Comparison of ENCODE assay signal across 16 mouse cellular contexts in genomic region chr1:76075685-76076455, GRCm38 (mm10).
A peak's percentile ranks its signal among the peaks of the same experiment; 100 is the strongest.
DNase-seq lines count a peak whose midpoint lies in the region; ATAC-seq lines count a peak whose summit lies in the region.
"Had no signal": no experiment of that assay in that cellular context is flagged by ENCODE, and none has a peak within 500 bp of the region (broad histone marks: within the 10 kb centered on the region; RNA-seq: fewer than 3 reads in every experiment).

No protein-coding gene starts in this region.

- intact Hi-C loops in left cerebral cortex, postnatal 25 days (cut with DNase I) = loop anchor here (10.0 kb wide), 1 partner anchor 1029 kb away; no protein-coding TSS in a partner anchor

- H3K27ac ChIP-seq in midbrain, embryonic 11.5 days (ENCODE audit: low read depth, low read length) = no peak overlapping the region
- H3K27ac ChIP-seq in midbrain, embryonic 16.5 days (ENCODE audit: low read length) = no peak overlapping the region
- peak overlapping the region; percentile 50; the same call in 1 of the 2 replicates for H3K27ac ChIP-seq in forebrain, embryonic 11.5 days (ENCODE audit: low read depth, low read length)
- H3K27ac ChIP-seq in hindbrain, embryonic 14.5 days = peak overlapping the region; percentile 80
- peak overlapping the region; percentile 72 for H3K27ac ChIP-seq in neural tube, embryonic 15.5 days (replicated peaks)
- H3K27ac ChIP-seq: left cerebral cortex, adult 2 months had no signal

- no peak overlapping the region for H3K9ac ChIP-seq in midbrain, embryonic 11.5 days (ENCODE audit: low read length)
- H3K9ac ChIP-seq in midbrain, embryonic 16.5 days (ENCODE audit: low read depth, low read length) = no peak overlapping the region
- H3K9ac ChIP-seq in forebrain, embryonic 11.5 days (ENCODE audit: low read length) = no peak overlapping the region
- H3K9ac ChIP-seq in hindbrain, embryonic 14.5 days = peak overlapping the region; percentile 20; the same call in 1 of the 2 replicates
- H3K9ac ChIP-seq in neural tube, embryonic 15.5 days (replicated peaks) = no peak overlapping the region

- peaks cover 4% of the 10 kb centered on the region; the same call in 1 of the 2 replicates for H3K4me1 ChIP-seq in midbrain, embryonic 11.5 days (ENCODE audit: control insufficient read depth, insufficient read depth, low read length)
- H3K4me1 ChIP-seq in midbrain, embryonic 16.5 days (ENCODE audit: control insufficient read depth, insufficient read depth, low read length) = peaks cover 11% of the 10 kb centered on the region
- no peaks in the 10 kb centered on the region; the same call in 1 of the 2 replicates for H3K4me1 ChIP-seq in forebrain, embryonic 11.5 days (replicated peaks; ENCODE audit: control insufficient read depth, insufficient read depth, low read length)
- H3K4me1 ChIP-seq in hindbrain, embryonic 14.5 days (replicated peaks; ENCODE audit: control insufficient read depth, insufficient read depth, low read length) = peaks cover 17% of the 10 kb centered on the region
- H3K4me1 ChIP-seq in neural tube, embryonic 15.5 days = peaks cover 20% of the 10 kb centered on the region

- WGBS in midbrain, embryonic 11.5 days = 47% methylated on average over 10 of the region's 10 CpGs
- 33% methylated on average over 10 of the region's 10 CpGs for WGBS in midbrain, embryonic 16.5 days
- WGBS in forebrain, embryonic 11.5 days = 19% methylated on average over 10 of the region's 10 CpGs
- WGBS in hindbrain, embryonic 14.5 days = 25% methylated on average over 10 of the region's 10 CpGs
- WGBS in neural tube, embryonic 15.5 days = 11% methylated on average over 10 of the region's 10 CpGs

- no peaks in the 10 kb centered on the region for H3K36me3 ChIP-seq in midbrain, embryonic 11.5 days (ENCODE audit: control insufficient read depth, insufficient read depth, low read length)
- no peaks in the 10 kb centered on the region for H3K36me3 ChIP-seq in midbrain, embryonic 16.5 days (ENCODE audit: control insufficient read depth, insufficient read depth, low read length)
- no peaks in the 10 kb centered on the region for H3K36me3 ChIP-seq in forebrain, embryonic 11.5 days (ENCODE audit: control insufficient read depth, insufficient read depth, low read length)
- H3K36me3 ChIP-seq in hindbrain, embryonic 14.5 days (replicated peaks; ENCODE audit: control insufficient read depth, insufficient read depth) = no peaks in the 10 kb centered on the region
- H3K36me3 ChIP-seq in neural tube, embryonic 15.5 days = no peaks in the 10 kb centered on the region

- ATAC-seq in midbrain, embryonic 11.5 days (ENCODE audit: low FRiP score) = no peak
- ATAC-seq in midbrain, embryonic 16.5 days = no peak
- ATAC-seq in forebrain, embryonic 11.5 days (replicated peaks; ENCODE audit: low FRiP score) = 0 out of 2 replicates have a peak, but pooled peaks have one; percentile 24
- ATAC-seq in hindbrain, embryonic 14.5 days (ENCODE audit: low FRiP score) = no peak
- peak; percentile 38; the same call in 1 of the 2 replicates for ATAC-seq in neural tube, embryonic 15.5 days (ENCODE audit: low FRiP score)
- ATAC-seq in monocyte, adult 5-6 weeks (replicated peaks; ENCODE audit: insufficient number of reproducible peaks, low FRiP score, low TSS enrichment, poor library complexity, severe bottlenecking) = no peak
- ATAC-seq: lung, postnatal 0 days had no signal

- peak; percentile 84 for DNase-seq in midbrain, embryonic 11.5 days (ENCODE audit: low spot score, missing footprints)
- peak; percentile 51 for DNase-seq in forebrain, embryonic 11.5 days (ENCODE audit: low spot score)
- no peak for DNase-seq in hindbrain, embryonic 14.5 days (ENCODE audit: low spot score)
- no peak for DNase-seq in left cerebral cortex, postnatal 25 days (ENCODE audit: low spot score in 2 of 2)
- no peak for DNase-seq in lung, adult 18-20 months
- DNase-seq: adrenal gland, postnatal 25 days; gastrocnemius, postnatal 10 days; kidney, adult 2 months; right cerebral cortex, postnatal 4 days; thymus, postnatal 25 days had no signal

- H3K4me2 ChIP-seq in midbrain, embryonic 11.5 days = no peak overlapping the region
- H3K4me2 ChIP-seq in midbrain, embryonic 16.5 days (ENCODE audit: low read length) = no peak overlapping the region
- peak overlapping the region; percentile 15; the same call in 1 of the 2 replicates for H3K4me2 ChIP-seq in forebrain, embryonic 11.5 days (ENCODE audit: low read depth, low read length, severe bottlenecking)
- peak overlapping the region; percentile 32 for H3K4me2 ChIP-seq in hindbrain, embryonic 14.5 days (replicated peaks)
- H3K4me2 ChIP-seq in neural tube, embryonic 15.5 days = peak overlapping the region; percentile 42
- H3K4me2 ChIP-seq: heart, embryonic 11.5 days had no signal

- H3K4me3 ChIP-seq in midbrain, embryonic 11.5 days (ENCODE audit: low read depth, low read length) = no peak overlapping the region
- no peak overlapping the region for H3K4me3 ChIP-seq in midbrain, embryonic 16.5 days (ENCODE audit: low read depth, low read length)
- H3K4me3 ChIP-seq in forebrain, embryonic 11.5 days (ENCODE audit: low read depth, low read length) = no peak overlapping the region
- H3K4me3 ChIP-seq in hindbrain, embryonic 14.5 days (replicated peaks; ENCODE audit: low read length) = no peak overlapping the region
- H3K4me3 ChIP-seq in neural tube, embryonic 15.5 days (replicated peaks) = no peak overlapping the region
- H3K4me3 ChIP-seq: left cerebral cortex, adult 2 months had no signal

- no peaks in the 10 kb centered on the region for H3K27me3 ChIP-seq in midbrain, embryonic 11.5 days (ENCODE audit: control insufficient read depth, insufficient read depth, low read length)
- H3K27me3 ChIP-seq in midbrain, embryonic 16.5 days (ENCODE audit: control insufficient read depth, insufficient read depth, low read depth, low read length) = no peaks in the 10 kb centered on the region
- H3K27me3 ChIP-seq in forebrain, embryonic 11.5 days (ENCODE audit: control insufficient read depth, insufficient read depth, low read length) = no peaks in the 10 kb centered on the region
- H3K27me3 ChIP-seq in hindbrain, embryonic 14.5 days (ENCODE audit: control insufficient read depth, insufficient read depth, low read length) = no peaks in the 10 kb centered on the region
- no peaks in the 10 kb centered on the region for H3K27me3 ChIP-seq in neural tube, embryonic 15.5 days (replicated peaks)

- no peaks in the 10 kb centered on the region for H3K9me3 ChIP-seq in midbrain, embryonic 11.5 days (ENCODE audit: control insufficient read depth, low read length)
- H3K9me3 ChIP-seq in midbrain, embryonic 16.5 days (replicated peaks; ENCODE audit: control insufficient read depth, low read length, poor library complexity, severe bottlenecking) = no peaks in the 10 kb centered on the region
- no peaks in the 10 kb centered on the region for H3K9me3 ChIP-seq in forebrain, embryonic 11.5 days (ENCODE audit: control insufficient read depth, low read length)
- no peaks in the 10 kb centered on the region for H3K9me3 ChIP-seq in hindbrain, embryonic 14.5 days (ENCODE audit: control insufficient read depth, low read length)
- no peaks in the 10 kb centered on the region for H3K9me3 ChIP-seq in neural tube, embryonic 15.5 days (replicated peaks)

Comparison
In these comparisons a context has a peak if more than half of its experiments do, and no peak if none do; other contexts are left out.
1. ATAC-seq: peak in forebrain, embryonic 11.5 days (single experiment) and neural tube, embryonic 15.5 days (single experiment); none in midbrain, embryonic 11.5 days (single experiment), midbrain, embryonic 16.5 days (single experiment), hindbrain, embryonic 14.5 days (single experiment) and monocyte, adult 5-6 weeks (single experiment).
2. DNase-seq: peak in midbrain, embryonic 11.5 days (single experiment) and forebrain, embryonic 11.5 days (single experiment); none in hindbrain, embryonic 14.5 days (single experiment), left cerebral cortex, postnatal 25 days (0 of 2) and lung, adult 18-20 months (0 of 2).
3. H3K27ac ChIP-seq: peak in forebrain, embryonic 11.5 days (single experiment), hindbrain, embryonic 14.5 days (single experiment) and neural tube, embryonic 15.5 days (single experiment); none in midbrain, embryonic 11.5 days (single experiment) and midbrain, embryonic 16.5 days (single experiment).
4. H3K4me2 ChIP-seq: peak in forebrain, embryonic 11.5 days (single experiment), hindbrain, embryonic 14.5 days (single experiment) and neural tube, embryonic 15.5 days (single experiment); none in midbrain, embryonic 11.5 days (single experiment) and midbrain, embryonic 16.5 days (single experiment).